Mouse (Mus musculus): ENCODE measurements around the gene Slc1a1. TPM values are rescaled to one million over a fixed set of nuclear protein-coding genes. Genes with fewer than 3 reads are reported as not detected.

Gene Slc1a1
- polyA plus RNA-seq (2017; shearing (Covaris generic)), result under 1 TPM; 0.61 to 0.80 TPM

DNA sequence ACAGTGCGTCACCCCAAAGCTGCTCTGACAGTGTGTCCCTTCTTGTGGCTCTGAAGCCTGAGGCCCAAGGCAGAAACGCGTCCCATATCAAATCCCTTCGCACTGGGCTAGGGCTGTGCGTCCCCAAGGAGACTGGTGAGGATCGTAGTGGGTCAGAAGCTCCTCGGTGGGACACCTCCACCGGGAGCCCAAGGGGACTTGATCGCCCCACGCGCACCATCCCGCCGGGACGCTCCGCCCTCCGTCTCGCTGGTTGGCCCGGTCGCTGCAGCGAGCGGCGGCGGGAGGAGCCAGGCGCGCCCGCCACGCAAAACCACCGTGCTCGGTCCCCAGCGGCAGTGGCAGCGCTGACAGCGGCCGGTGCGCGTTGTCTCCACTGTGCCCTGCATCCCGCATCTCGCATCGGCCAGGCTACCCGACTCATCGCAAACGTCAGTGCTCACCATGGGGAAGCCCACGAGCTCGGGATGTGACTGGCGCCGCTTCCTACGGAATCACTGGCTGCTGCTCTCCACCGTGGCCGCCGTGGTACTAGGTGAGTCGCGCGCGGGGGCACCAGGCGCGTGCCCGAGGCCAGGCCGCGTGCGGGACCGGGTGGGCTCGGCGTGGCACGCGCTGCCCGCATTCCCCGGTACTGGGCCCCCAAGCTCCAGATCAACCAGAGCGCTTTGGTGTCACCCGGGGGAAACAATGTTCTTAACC, at the start of gene Slc1a1:
Slc1a1 (plus strand) TSS at position 252 of the 702 bp plus-strand sequence.

Other genes with a start within 250 kb of the Slc1a1 start
- gene Glis3, start 155.0 kb upstream of the Slc1a1 start, polyA plus RNA-seq (2017; shearing (Covaris generic)), result 1 to 10 TPM in 1 of 2 experiments, under 1 TPM in 1; 0.64 to 1.6 TPM
- 10 to 100 TPM; 18.0 to 19.3 TPM for gene Plpp6, start 128.9 kb downstream of the Slc1a1 start, polyA plus RNA-seq (2017; shearing (Covaris generic))
- under 1 TPM; 0.21 to 0.32 TPM for gene 4430402I18Rik, start 132.8 kb downstream of the Slc1a1 start, polyA plus RNA-seq (2017; shearing (Covaris generic))
- 10 to 100 TPM; 42.4 to 43.9 TPM for gene Cdc37l1, start 155.3 kb downstream of the Slc1a1 start, polyA plus RNA-seq (2017; shearing (Covaris generic))
- gene Ak3, start 212.9 kb downstream of the Slc1a1 start, polyA plus RNA-seq (2017; shearing (Covaris generic)), result 10 to 100 TPM; 56.2 to 68.4 TPM

Data from activated CD4-positive, CD25-positive, alpha-beta regulatory T cell (primary cell).